Mouse (Mus musculus) gastrocnemius, postnatal 25 days (tissue): ENCODE data around the gene Igsf10. TPM values are rescaled to one million over a fixed set of nuclear protein-coding genes. Genes with fewer than 3 reads are reported as not detected.

Experiments used
- DNase-seq: peaks from one replicate; pipeline ENCODE4 v3.0.0; 2022
- total RNA-seq, 2 experiments: library from RNA; stranded (reverse); gene quantifications; 1 replicate in 1 of 2; 2 replicates in 1 of 2; pipeline ENCODE4 v1.2.3; 2021

Igsf10 gene
- total RNA-seq, 2 experiments from 2014 or later = 3.9 to 5.4 TPM

DNA sequence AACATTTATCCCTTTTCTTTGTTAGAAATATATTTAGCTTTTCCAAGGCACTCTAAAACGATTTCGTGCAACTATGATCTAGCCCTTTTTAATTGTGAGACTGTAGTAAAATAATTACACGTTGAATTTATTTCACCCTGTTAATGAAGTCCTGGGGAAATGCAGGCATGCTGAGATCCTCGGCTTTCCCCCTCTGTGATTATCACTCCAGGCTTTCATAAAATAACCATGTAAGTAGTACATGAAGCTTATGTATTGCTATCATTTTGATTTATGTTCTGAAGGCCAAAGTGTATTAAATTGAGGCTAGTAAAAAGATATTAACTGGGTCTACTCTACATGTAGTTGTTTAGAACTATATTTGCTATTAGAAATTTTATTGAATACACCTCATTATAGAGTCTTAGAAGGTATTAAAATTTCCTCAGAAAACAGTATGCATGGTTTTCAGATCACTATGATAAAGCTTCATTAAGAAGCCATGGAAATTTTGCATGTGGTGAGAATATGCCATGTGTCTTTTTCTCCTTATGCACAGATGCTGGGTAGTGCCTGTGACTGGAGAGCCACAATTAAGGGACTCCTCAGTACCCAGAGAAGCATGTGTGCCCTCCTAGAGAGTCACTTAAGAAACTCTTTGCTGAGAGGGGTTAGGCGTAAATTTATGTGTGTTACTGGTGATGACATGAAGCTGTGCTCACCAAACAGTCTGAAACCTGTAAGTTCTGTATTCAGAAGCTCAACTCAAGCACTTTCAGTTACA lies 50.6 kb downstream of the Igsf10 start:
- no peak for DNase-seq

DNA sequence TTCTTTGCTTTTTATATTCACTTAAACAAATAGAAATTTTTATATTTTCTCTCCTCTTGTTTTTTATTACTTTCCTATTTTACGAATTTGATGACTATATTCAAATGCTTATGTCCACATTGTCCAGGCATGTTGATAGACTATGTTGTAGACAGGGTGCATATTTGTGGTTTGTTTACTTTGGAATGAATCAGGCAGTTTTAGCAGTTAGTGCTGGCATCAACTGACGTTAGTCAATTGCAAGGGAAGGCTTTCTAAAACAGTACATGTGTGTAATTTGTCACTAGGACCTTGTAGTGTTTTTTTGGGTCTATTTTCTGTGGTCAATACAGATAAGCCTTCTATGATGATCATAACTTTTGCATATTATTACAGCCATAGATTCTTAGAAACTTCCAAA lies 53.6 kb downstream of the Igsf10 start:
- no peak for DNase-seq

- DNase-seq = no peak
Measured at GRCm38 (mm10) chr3:59278620-59279019, 65.6 kb downstream of the Igsf10 start.

DNA sequence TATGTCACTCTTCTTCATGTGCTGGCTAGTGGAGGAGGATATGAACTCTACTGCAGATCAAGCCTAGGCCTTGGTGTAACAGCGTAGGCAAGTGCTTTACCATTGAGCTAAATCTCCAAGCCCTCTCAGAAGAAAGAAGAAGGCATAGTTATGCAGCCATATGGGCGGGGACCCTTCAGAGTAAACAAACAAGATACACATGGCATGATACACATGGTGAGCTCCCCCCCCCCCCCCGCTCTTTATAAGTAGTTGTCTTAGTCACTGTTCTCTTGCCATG lies 66.0 kb downstream of the Igsf10 start:
- DNase-seq = no peak

DNA sequence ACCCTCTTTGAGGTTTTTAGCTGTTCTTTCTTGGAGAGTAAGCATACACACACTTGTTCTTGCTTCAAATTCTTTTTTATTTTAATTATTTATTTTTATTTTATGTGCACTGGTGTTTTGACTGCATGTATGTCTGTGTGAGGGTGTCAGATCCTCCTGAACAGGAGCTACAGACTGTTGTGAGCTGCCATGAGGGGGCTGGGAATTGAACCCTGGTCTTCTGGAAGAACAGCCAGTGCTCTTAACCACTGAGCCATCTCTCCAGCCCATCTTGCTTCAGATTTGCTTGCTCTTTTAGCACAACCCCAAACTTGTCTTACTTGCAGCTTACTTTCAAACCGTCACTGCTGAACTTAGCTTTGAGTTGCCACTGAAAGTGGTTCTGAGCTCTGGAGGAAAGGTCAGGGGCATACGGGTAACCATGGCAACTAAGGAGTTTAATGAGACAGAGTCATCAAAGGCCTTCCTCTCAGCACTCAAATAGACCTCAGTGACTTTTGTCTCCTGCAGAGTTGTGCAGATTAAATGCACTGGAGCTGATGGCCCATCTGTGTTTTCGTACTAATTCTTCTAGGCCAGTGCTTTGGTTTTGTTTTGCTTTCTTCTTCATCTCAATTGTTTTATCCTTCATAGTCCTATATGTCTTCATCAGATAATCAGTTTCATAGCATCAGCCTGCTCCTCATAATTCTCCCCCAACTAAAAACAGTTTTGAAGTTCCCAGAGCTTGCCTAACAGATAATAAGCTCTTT lies 66.5 kb downstream of the Igsf10 start:
- no peak for DNase-seq

DNA sequence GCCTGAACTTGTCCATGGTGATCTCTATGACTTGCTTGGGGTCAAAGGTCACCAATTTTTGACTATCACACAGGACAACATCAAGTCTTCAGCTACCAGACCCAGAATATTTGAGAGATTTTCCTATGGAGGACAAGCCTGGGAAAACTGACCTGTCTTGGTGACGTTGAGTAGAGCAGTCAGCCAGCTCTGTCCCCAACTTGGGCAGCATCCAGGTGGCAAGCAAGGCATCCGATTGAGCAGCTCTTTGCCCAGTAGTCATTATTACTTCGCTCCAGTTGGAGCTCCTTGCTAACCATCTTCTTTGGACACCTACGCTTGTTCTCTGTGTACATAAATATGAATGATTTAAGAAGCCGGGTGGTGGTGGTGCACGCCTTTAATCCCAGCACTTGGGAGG lies 73.4 kb downstream of the Igsf10 start:
- DNase-seq = no peak

Other genes with a start within 250 kb of the Igsf10 start
- gene Gpr171, start 242.6 kb downstream of the Igsf10 start, total RNA-seq = not detected
- gene P2ry14, start 190.8 kb downstream of the Igsf10 start, total RNA-seq = 1 to 10 TPM; 1.3 to 2.1 TPM
- not detected for gene Gpr87, start 149.3 kb downstream of the Igsf10 start, total RNA-seq
- gene P2ry13, start 133.5 kb downstream of the Igsf10 start, total RNA-seq = under 1 TPM; 0.13 to 0.41 TPM
- 1 to 10 TPM in 1 of 2 experiments, under 1 TPM in 1; 0.84 to 1.4 TPM for gene P2ry12, start 81.5 kb downstream of the Igsf10 start, total RNA-seq